Mouse (Mus musculus) lung, adult 2 months (tissue): ENCODE results near the gene Cadps.

ENCODE experiments used
- CTCF ChIP-seq: fragments of 200-500 bp; IDR thresholded peaks from 2 replicates; pipeline ENCODE4 v1.5.1; 2011; ENCODE audit warnings: mild to moderate bottlenecking, low read length, control low read depth; ENCODE audit not compliant: insufficient read depth
- POLR2A ChIP-seq: fragments of 200-500 bp; IDR thresholded peaks from 2 replicates; pipeline ENCODE4 v1.6.1; 2011; ENCODE audit warnings: low read depth, mild to moderate bottlenecking, control low read depth, low read length, borderline replicate concordance; ENCODE audit errors: extremely low read depth

GRCm38 (mm10) chr14:12642868-12643512 lies 179.9 kb downstream of the Cadps start:
- TF ChIP-seq CTCF = no peak
- no peak for TF ChIP-seq POLR2A
